Mouse (Mus musculus) lung, postnatal 0 days (tissue): Measurements from ENCODE around the gene Dgka. TPM values are rescaled to one million over a fixed set of nuclear protein-coding genes. Genes with fewer than 3 reads are reported as not detected.
A peak's percentile ranks its signal among the peaks of the same experiment; 100 is the strongest.
"Not testable (repeated sequence)": the region's sequence is repeated elsewhere in the genome, so short reads cannot be mapped to it uniquely, and the experiment has no call there.

ENCODE experiments used
- ATAC-seq: fragments of 200-750 bp; cut with Nextera tagmentation; 2 replicates; pipeline ENCODE4 v1.8.0; 2017; ENCODE audit warnings: moderate library complexity
- DNase-seq: peaks from one replicate; pipeline ENCODE4 v3.0.0-alpha.2; 2016; ENCODE audit warnings: low spot score
- H3K27ac ChIP-seq: fragments of 300-500 bp; sonication (generic); 2 replicates; pipeline ENCODE4 v1.5.1; 2014; ENCODE audit warnings: antibody characterized with exemption, mild to moderate bottlenecking, low read length, mixed read lengths
- H3K27me3 ChIP-seq: fragments of 300-500 bp; sonication (generic); replicated peaks from 2 replicates; pipeline ENCODE4 v1.6.1; 2014; ENCODE audit warnings: low read length, mixed read lengths; ENCODE audit not compliant: insufficient read depth
- H3K36me3 ChIP-seq: fragments of 300-500 bp; sonication (generic); 2 replicates; pipeline ENCODE4 v1.6.1; 2014; ENCODE audit warnings: low read length, mixed read lengths; ENCODE audit not compliant: insufficient read depth
- H3K4me1 ChIP-seq: fragments of 300-500 bp; sonication (generic); 2 replicates; pipeline ENCODE4 v1.6.1; 2014; ENCODE audit warnings: antibody characterized with exemption, low read depth, low read length, mixed read lengths; ENCODE audit not compliant: insufficient read depth
- H3K4me2 ChIP-seq: fragments of 300-500 bp; sonication (generic); replicated peaks from 2 replicates; pipeline ENCODE4 v1.6.1; 2014; ENCODE audit warnings: low read depth, mild to moderate bottlenecking, low read length, moderate library complexity, mixed read lengths
- H3K4me3 ChIP-seq: fragments of 300-500 bp; sonication (generic); 2 replicates; pipeline ENCODE4 v1.5.1; 2014; ENCODE audit warnings: low read depth, low read length
- H3K9ac ChIP-seq: fragments of 300-500 bp; sonication (generic); replicated peaks from 2 replicates; pipeline ENCODE4 v1.6.1; 2014; ENCODE audit warnings: low read depth, mild to moderate bottlenecking
- H3K9me3 ChIP-seq: fragments of 300-500 bp; sonication (generic); 2 replicates; pipeline ENCODE4 v1.6.1; 2016; ENCODE audit warnings: low read length, mixed read lengths
- CTCF ChIP-seq: IDR thresholded peaks from 2 replicates; pipeline ENCODE4 v1.5.1; 2016; ENCODE audit warnings: antibody characterized with exemption, mild to moderate bottlenecking
- EP300 ChIP-seq: IDR thresholded peaks from 2 replicates; pipeline ENCODE4 v1.6.1; 2016; ENCODE audit warnings: antibody characterized with exemption, mild to moderate bottlenecking, control low read depth
- WGBS: fragments of 180-500 bp; shearing (Covaris S2); extraction: QIAGEN DNeasy Blood & Tissue Kit; methylation state at CpG from one replicate; pipeline ENCODE4 v1.1.7; 2014; 5-methylcytosine and 5-hydroxymethylcytosine counted together
- polyA plus RNA-seq: library from polyadenylated mRNA; unstranded; fragments of >200 nt; fragmentation: Nextera tagmentation; extraction: Ambion mirVana; gene quantifications from 2 replicates; pipeline ENCODE4 v1.2.1, GENCODE M21; 2015

Gene Dgka
- polyA plus RNA-seq, 1 experiment from 2014 or later, result 16.8 TPM

DNA sequence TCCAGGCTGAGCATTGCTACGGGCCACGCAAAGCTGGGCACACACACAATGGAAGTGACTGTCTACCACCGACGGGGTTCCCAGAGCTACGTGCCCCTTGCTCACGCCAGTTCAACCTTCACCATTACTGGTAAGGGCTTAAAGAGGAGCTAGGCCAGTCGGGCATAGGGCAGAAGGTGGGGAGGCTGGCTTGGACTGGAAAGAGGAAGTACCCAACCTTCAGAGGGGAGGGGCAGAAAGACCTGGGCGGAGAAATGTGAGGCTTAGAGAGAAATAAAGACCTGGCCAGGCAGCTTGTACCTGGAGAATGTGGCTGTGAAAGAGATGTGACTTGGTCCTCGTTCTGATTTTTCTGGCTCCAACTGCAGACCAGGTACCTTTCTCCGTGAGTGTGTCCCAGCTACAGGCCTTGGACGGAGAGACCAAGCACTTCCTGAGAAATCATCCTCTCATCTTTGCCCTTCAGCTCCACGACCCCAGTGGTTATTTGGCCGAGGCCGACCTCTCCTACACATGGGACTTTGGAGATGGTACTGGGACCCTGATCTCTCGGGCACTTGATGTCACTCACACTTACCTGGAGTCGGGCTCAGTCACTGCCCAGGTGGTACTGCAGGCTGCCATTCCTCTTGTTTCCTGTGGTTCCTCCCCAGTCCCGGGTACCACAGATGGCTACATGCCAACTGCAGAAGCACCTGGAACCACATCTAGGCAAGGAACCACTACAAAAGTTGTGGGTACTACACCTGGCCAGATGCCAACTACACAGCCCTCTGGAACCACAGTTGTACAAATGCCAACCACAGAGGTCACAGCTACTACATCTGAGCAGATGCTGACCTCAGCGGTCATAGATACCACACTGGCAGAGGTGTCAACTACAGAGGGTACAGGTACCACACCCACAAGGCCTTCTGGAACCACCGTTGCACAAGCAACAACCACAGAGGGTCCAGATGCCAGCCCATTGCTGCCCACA is 28.8 kb downstream of the Dgka start:
- no peaks in the 10 kb centered on the region for H3K9me3 ChIP-seq
- H3K9ac ChIP-seq, result no peak overlapping the region
- H3K4me2 ChIP-seq, result no peak overlapping the region
- H3K4me1 ChIP-seq, result no peaks in the 10 kb centered on the region
- ATAC-seq (0 out of 2 replicates have a peak, but pooled peaks have one; percentile 14), DNase-seq (no peak)
- no peak overlapping the region for H3K4me3 ChIP-seq
- TF ChIP-seq CTCF (no peak), EP300 (no peak)
- no peaks in the 10 kb centered on the region for H3K27me3 ChIP-seq
- 79% methylated on average over 19 of the region's 19 CpGs for WGBS
- no peak overlapping the region for H3K27ac ChIP-seq
- H3K36me3 ChIP-seq, result no peaks in the 10 kb centered on the region

DNA sequence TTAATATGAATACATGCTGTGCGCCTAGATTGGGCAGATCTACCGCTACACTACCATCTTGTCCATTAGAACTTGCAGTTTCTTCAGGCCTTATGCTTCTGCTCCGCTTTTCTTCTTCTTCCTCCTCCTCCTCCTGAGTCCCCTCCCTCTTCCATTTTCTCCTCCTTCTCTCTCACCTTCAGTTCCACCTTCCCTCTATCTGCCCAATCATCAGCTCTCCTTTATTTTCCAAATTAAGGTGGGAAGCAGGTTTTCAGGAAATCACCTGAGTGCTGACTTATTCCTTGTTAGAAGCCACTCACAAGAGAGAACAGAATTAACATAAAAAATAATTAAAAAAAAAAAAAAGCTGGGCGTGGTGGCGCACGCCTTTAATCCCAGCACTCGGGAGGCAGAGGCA is 33.3 kb downstream of the Dgka start:
- not testable (repeated sequence) for H3K9me3 ChIP-seq, H3K36me3 ChIP-seq, H3K9ac ChIP-seq, H3K4me1 ChIP-seq, H3K27me3 ChIP-seq, DNase-seq, H3K4me3 ChIP-seq, H3K4me2 ChIP-seq, ATAC-seq, H3K27ac ChIP-seq
- WGBS, result 94% methylated on average over 7 of the region's 7 CpGs

DNA sequence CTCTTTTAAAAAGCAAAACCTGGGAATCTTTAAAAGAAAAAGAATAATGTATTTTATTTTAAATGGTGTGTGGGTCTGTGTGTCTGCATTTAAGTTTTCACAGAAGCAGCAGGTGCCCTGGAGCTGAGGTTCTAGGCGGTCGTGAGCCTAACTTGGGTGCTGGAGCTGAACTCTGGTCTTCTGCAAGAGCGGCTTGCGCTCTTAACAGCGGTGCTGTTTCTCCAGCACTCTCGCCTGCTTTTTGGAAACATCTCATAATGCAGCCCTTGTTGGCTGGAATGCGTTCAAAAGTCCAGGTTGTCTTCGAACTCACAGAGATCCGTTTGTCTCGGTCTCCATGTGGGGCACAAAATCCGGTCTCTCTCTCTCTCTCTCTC is 39.4 kb downstream of the Dgka start:
- peak overlapping the region; percentile 91 for H3K27ac ChIP-seq
- no peaks in the 10 kb centered on the region for H3K27me3 ChIP-seq
- TF ChIP-seq EP300 (no peak), CTCF (no peak)
- DNase-seq (peak; percentile 35), ATAC-seq (peak; percentile 21)
- peak overlapping the region; percentile 76 for H3K4me2 ChIP-seq
- peak overlapping the region; percentile 56 for H3K4me3 ChIP-seq
- H3K36me3 ChIP-seq, result peaks cover 3% of the 10 kb centered on the region; the same call in 1 of the 2 replicates
- no peaks in the 10 kb centered on the region for H3K9me3 ChIP-seq
- H3K4me1 ChIP-seq, result no peaks in the 10 kb centered on the region
- peak overlapping the region; percentile 21 for H3K9ac ChIP-seq
- 8% methylated on average over 11 of the region's 11 CpGs for WGBS

DNA sequence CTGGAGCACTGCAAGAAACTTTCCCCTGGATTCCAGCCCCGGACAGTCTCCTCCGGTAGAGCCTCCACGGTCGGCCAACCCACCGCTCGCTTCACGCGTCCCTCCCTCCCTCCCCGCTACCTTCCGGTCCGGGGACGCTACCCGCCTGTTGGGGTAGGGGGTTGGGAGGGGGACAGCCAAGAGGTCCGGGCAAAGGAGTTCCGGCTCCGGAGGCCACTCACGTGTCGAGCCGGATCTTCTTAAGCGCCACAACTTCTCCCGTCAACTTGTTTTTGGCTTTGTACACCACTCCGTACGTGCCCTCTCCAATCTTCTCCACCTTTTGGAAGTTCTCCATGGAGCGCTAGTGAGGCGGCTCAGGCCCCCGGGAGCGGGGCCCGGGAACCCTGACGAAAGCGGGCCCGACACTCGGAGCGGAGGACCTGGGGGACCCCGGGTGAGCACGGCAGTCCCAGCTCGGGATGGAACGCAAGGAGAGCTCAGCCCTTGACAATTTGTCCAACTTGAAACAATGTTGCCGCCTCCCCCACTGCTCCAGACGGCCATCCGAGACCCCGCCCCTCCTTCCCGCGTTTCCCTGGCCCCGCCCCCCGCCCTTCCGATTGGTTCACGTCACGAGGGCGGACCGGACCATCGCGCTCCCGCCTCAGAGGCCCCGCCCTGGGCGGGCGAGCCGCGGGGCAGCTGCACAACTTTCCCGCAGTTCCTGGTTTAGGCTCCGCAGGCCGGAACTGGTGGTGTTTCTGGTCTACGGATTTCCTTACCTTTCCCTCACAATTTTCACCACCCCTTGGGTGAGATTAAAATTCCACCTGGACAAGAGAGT is 40.0 kb downstream of the Dgka start, which contains the start of gene Cdk2:
Gene Cdk2 (minus strand): TSS at position 541 of the 826 bp plus-strand sequence.
- peak within 1 kb of the TSS; percentile 54 for H3K9ac ChIP-seq
- DNase-seq (peak; percentile 97), ATAC-seq (peak; percentile 97)

DNA sequence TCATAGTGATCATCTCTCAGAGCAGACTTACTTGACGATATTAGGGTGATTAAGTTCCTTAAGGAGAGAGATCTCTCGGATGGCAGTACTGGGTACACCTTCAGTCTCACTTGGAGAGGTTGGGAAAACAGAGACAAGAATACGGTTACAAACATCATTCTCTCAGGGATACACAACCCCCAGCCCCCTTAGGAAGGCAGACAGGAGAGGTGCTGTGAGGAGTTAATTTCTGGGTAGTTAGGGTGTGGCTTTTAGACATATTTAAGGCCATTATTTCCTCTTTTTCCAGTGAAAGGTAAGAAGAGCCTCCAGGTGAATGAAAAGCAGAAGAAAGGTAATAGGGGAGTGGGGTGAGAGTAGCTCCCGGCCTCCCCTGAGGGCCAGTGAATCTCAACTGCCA is 40.8 kb downstream of the Dgka start, which contains the start of gene Pmel:
Gene Pmel (plus strand): TSS at position 301 of the 400 bp plus-strand sequence.
- Histone ChIP-seq H3K27ac (peak within 1 kb of the TSS; percentile 91), H3K4me1 (no peaks in the 10 kb centered on the region), H3K27me3 (no peaks in the 10 kb centered on the region), H3K36me3 (peaks cover 13% of the 10 kb centered on the region; the same call in 1 of the 2 replicates), H3K4me2 (peak within 1 kb of the TSS; percentile 76), H3K9ac (peak within 1 kb of the TSS; percentile 54), H3K4me3 (peak within 1 kb of the TSS; percentile 56), H3K9me3 (no peaks in the 10 kb centered on the region)
- no peak for ATAC-seq
- DNase-seq, result peak; percentile 14
- TF ChIP-seq EP300, result no peak
- no peak for TF ChIP-seq CTCF
- 10% methylated on average over 4 of the region's 4 CpGs for WGBS

More for the DNA sequence above, 40.0 kb downstream of the Dgka start, which contains the start of gene Cdk2:
- Histone ChIP-seq H3K27ac (peak within 1 kb of the TSS; percentile 91), H3K4me2 (peak within 1 kb of the TSS; percentile 76), H3K9me3 (no peaks in the 10 kb centered on the region), H3K4me3 (peak within 1 kb of the TSS; percentile 56), H3K36me3 (peaks cover 5% of the 10 kb centered on the region; the same call in 1 of the 2 replicates), H3K4me1 (no peaks in the 10 kb centered on the region), H3K27me3 (no peaks in the 10 kb centered on the region)
- WGBS, result under 1% methylated on average over 53 of the region's 62 CpGs
- no peak for TF ChIP-seq CTCF
- TF ChIP-seq EP300, result peak; percentile 54
